Mouse (Mus musculus) left cerebral cortex, postnatal 25 days (tissue): ENCODE results near the gene Gjb3. TPM values are rescaled to one million over a fixed set of nuclear protein-coding genes. Genes with fewer than 3 reads are reported as not detected.

Experiments
- DNase-seq, 2 experiments: peaks; one replicate each; pipeline ENCODE4 v3.0.0; 2022; ENCODE audit warnings: low spot score in 2 of 2, mixed read lengths in 1 of 2
- intact Hi-C: fragments of 180-260 bp; cut with DNase I; formaldehyde crosslinking; loops from one replicate; pipeline ENCODE4 v1.15.1; 2025
- total RNA-seq, 2 experiments: library from RNA; stranded (reverse); gene quantifications; 2 replicates each; pipeline ENCODE4 v1.2.3; 2021

Gene Gjb3
- total RNA-seq, 2 experiments from 2014 or later: 0.27 TPM; not detected in 1

GRCm38 (mm10) chr4:127345000-127345399, 14.4 kb upstream of the Gjb3 start:
- DNase-seq: no peak
- intact Hi-C loops: no loop called here

DNA sequence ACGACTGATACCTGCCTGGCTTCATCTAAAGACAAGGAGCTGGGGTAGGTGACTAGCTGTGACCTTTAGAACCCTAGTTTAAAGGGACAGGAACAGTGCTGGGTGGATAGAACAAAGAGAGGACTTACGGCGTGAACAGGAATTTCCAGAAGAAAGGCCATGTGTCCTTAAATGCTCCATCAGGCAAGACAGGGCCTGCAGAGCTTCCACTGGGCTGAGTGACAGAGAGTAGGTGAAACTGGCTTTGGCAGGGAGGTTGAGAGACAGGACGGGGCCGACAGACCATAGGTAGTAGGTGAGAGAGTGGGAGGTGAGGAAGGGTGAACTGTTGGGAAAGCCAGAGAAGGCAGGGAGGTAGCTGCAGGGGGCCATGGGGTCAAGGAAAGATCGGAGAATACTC, 10.7 kb upstream of the Gjb3 start:
- intact Hi-C loops: no loop called here
- no peak for DNase-seq

GRCm38 (mm10) chr4:127337668-127338067, 7.0 kb upstream of the Gjb3 start:
- intact Hi-C loops: no loop called here
- no peak for DNase-seq

- intact Hi-C loops: no loop called here
- no peak for DNase-seq
Measured at GRCm38 (mm10) chr4:127334870-127335504, 4.3 kb upstream of the Gjb3 start.

- DNase-seq: no peak
- intact Hi-C loops: no loop called here
Measured at GRCm38 (mm10) chr4:127331171-127331570, 527 bp upstream of the Gjb3 start.

DNA sequence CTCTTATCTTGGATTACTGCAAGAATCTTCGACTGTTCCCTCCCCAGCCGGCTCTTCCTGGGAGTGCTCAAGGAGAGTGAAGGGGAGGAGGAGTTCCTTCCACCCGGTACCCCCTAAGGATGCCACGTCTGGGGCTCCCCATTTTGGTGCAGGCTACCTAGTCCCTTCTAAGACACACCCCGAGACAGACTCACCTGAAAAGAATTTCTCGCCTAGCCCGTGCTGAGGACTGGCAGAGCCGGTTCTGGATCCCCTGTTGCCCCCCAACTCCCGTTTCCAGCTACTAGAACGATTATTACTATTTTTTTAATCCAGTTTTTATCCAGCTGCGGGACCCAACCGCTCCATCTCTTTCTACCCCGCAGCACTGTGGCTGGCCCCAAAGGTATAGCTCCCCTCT, 893 bp downstream of the Gjb3 start:
- no peak for DNase-seq
- intact Hi-C loops: no loop called here

GRCm38 (mm10) chr4:127329046-127329445, 1.6 kb downstream of the Gjb3 start:
- no peak for DNase-seq
- intact Hi-C loops: no loop called here

DNA sequence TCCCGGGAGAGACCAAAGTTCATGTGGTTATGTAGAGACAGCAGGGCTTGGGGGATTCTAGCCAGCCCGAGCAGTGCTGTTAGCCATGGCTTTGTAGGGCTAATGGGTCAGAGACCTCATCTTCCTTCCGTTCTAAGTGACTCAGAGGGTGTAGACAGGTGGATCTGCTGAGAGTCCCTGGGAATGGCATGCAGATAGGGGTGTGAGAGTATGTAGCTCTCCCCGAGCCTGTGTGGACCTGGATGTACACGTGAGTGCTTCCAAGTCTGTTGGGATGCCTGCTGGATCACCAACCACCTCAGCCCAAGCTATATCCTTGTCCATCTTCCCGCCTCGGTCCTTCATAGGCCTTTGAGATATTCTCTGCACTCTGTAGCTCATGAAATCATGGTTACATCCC, 2.3 kb downstream of the Gjb3 start:
- intact Hi-C loops: no loop called here
- no peak for DNase-seq

- intact Hi-C loops: no loop called here
- no peak for DNase-seq
Measured at GRCm38 (mm10) chr4:127327749-127328148, 2.9 kb downstream of the Gjb3 start.

DNA sequence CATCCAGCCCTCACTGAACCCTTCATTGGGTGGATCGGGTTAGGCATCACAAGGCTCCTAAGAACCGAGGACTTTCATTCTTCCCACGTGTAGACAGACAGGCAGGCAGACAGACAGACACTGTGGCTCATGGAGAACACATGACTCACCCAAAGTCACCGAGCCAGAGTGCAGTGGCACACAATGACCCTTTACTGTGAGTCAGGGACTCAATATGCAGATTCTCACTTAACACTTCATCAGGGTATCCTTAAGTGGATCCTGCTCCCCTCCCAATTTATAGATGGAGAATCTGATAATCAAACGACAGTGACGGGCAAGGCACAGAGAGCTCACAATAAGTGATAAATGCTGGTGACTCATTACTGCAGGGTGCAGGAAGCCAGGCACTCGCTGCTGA, 3.4 kb downstream of the Gjb3 start:
- intact Hi-C loops: no loop called here
- no peak for DNase-seq

GRCm38 (mm10) chr4:127325276-127325675, 5.4 kb downstream of the Gjb3 start:
- intact Hi-C loops: no loop called here

DNA sequence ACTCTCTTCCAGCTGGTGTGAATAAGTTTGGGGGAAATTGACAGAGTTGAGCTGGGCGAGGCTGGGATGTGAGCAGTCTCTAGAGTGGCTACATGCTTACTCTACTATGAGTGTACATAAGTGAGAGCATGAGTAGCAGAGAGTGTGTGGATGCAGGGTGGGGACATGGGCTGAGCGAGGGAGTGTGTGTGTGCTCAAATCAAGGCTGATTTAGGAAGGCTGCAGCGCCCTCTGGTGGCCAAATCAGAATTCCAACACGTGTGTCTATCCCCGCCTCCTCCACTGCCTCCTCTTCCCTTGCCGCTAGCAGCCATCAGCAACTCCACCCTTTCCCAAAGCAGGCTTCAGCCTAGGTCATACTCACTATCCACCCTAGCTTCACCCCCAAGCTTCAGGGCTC, 5.9 kb downstream of the Gjb3 start:
- peak; percentile 77 to 80 for DNase-seq
- intact Hi-C loops: loop anchor here (5.0 kb wide), 1 partner anchor 272 kb away; no protein-coding TSS in a partner anchor

More at GRCm38 (mm10) chr4:127325276-127325675, 5.4 kb downstream of the Gjb3 start:
- DNase-seq: no peak

GRCm38 (mm10) chr4:127324296-127324695, 6.3 kb downstream of the Gjb3 start:
- no peak for DNase-seq
- intact Hi-C loops: loop anchor here (5.0 kb wide), 1 partner anchor 272 kb away; no protein-coding TSS in a partner anchor

DNA sequence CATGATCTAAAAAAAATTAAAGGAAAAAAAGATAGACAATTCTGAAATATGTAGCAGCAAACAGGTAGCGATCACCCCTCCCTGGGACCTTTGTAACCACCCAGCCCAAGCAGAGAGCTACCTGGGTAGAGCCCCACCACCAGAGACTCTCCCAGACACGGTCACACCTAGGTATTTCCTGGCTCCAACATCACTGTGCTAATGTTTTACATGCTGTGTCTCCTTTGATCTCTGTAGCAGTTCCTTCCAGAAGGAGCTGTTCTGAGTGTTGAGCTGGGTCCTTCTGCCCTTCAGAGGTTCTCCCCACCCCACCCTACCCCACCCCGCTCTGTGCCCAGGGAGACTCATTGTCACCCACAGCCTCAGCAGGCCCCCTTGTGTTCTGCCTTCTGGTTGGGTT, 7.0 kb downstream of the Gjb3 start:
- intact Hi-C loops: loop anchor here (5.0 kb wide), 1 partner anchor 271 kb away; no protein-coding TSS in a partner anchor
- DNase-seq: no peak

DNA sequence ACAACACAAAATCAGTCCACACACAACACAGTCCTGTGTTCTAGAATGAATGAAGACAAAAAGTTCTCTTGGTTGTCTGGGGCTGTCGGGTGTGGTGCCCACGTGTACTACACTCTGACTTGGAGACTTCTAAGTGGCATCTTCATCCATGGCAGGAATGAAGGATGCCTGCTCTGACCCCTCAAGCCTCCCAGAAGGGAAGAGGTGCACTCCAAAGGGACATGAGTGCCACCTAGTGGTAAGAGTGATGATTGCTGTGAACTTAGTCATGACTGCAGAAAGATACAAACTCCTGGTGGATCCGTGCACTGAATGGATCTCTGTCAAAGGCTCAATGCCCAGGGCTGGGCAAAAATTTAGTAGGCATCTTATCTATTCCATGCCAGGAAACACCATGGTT, 11.0 kb downstream of the Gjb3 start:
- intact Hi-C loops: loop anchor here (2.0 to 10.0 kb wide), 4 partner anchors 69 to 765 kb away; partner anchors contain the start of genes Clspn and Dlgap3
- peak; percentile 55 to 72 for DNase-seq

DNA sequence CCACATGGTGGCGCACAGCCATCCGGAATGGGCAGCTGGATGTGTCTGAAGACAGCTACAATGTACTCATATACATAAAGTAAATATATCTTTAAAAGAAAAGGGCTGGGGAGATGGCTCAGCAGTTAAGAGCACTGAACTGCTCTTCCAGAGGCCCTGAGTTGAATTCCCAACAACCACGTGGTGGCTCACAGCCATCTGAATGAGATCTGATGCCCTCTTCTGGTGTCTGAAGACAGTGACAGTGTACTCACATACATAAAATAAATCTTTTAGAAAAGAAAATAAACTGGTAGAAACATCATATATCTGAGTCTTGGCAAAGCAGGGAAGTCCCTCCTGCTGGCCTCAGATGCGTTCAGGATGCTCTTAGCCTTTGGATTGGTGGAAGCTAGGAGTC, 13.5 kb downstream of the Gjb3 start:
- peak in 1 of 2 experiments; percentile 24 for DNase-seq
- intact Hi-C loops: loop anchor here (10.0 kb wide), 2 partner anchors 152 to 762 kb away; partner anchors contain the start of genes Clspn and Dlgap3

DNA sequence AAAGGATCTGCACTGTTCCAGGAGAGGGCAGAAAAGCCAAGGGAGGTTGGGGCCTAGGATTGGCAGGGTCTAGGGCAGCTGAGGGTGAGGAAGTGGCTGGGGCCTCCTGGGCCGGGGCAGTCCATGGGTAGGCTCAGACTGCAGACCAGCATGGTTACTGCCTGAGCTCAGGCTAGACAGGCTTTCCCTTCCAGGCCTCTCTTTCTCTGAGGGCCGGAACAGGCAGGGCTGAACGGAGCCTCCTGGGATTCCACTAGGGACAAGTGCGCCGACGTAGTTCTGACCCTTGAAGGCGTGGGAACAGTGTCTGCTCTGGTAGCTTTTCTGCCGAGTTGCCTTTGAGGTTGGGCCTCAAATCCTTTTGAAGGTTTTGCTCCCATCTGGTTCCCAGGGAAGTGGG, 14.9 kb downstream of the Gjb3 start:
- intact Hi-C loops: loop anchor here (10.0 kb wide), 2 partner anchors 151 to 761 kb away; partner anchors contain the start of genes Clspn and Dlgap3
- no peak for DNase-seq

DNA sequence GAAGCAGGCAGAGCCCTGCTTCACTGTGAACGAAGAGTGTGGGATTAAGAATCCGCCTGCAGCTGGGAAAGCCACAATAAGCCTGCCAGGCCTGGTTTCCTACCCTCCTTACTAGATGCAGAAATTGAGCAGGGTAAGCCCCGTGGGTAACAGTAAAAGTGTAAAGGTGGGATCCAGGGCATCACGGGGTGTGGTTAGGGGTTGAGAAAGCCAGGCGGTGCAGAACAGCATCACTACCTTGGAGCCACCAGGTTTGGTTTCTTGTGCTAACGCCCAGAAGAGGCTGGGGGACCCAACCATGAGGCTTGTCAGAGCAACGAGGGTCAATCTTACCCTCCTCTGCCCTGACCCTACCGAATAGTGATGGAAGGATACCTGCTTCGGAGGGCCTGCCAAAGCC, 16.1 kb downstream of the Gjb3 start:
- peak in 1 of 2 experiments; percentile 39 for DNase-seq
- intact Hi-C loops: loop anchor here (10.0 kb wide), 2 partner anchors 150 to 760 kb away; partner anchors contain the start of genes Clspn and Dlgap3

DNA sequence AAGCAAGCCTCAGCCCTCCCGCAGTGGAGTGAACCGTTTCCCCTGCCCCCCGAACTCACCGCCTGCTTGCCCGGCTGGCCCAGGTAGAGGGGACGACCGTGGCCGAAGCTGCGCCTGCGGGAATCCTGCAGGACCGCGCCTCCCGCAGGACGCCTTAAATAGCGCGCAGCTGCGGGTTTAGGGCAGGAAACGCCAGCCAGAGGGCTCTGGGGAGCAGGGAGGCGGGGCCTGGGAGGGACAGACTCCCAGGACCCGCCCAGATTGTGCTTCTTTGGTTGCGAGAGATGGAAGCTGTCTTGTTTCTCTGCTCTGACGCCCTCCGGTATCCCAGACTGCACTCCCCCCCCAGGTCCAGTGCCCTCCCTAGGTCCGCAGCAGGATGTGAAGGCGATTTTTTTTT, 16.8 kb downstream of the Gjb3 start, which contains the start of gene Gja4:
Gja4 (minus strand) TSS at position 179 of the 400 bp plus-strand sequence.
- peak; percentile 60 to 64 for DNase-seq
- intact Hi-C loops: loop anchor here (10.0 kb wide), 2 partner anchors 149 to 759 kb away; partner anchors contain the start of genes Clspn and Dlgap3

DNA sequence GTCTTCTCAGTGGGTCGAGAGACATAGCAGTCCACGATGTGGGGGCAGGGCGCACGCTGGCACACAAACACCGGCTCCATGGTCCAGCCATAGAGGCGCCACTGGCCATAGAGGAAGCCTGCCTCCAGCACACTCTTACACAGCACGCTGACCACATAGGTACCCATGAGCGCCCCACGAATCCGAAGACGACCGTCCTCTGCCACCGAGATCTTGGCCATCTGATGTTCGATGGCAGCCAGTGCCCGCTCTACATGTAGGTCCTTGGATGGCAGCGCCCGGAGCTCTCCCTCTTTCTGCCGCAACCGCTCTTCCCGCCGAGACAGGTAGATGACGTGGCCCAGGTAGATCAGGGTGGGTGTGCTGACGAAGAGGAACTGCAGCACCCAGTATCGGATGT, 18.3 kb downstream of the Gjb3 start:
- DNase-seq: no peak
- intact Hi-C loops: loop anchor here (10.0 kb wide), 2 partner anchors 148 to 758 kb away; partner anchors contain the start of genes Clspn and Dlgap3

GRCm38 (mm10) chr4:127311561-127311960, 19.1 kb downstream of the Gjb3 start:
- intact Hi-C loops: loop anchor here (10.0 kb wide), 2 partner anchors 147 to 757 kb away; partner anchors contain the start of genes Clspn and Dlgap3
- no peak for DNase-seq
